17 mouse cellular contexts compared by ENCODE assay signal in the genomic region with DNA sequence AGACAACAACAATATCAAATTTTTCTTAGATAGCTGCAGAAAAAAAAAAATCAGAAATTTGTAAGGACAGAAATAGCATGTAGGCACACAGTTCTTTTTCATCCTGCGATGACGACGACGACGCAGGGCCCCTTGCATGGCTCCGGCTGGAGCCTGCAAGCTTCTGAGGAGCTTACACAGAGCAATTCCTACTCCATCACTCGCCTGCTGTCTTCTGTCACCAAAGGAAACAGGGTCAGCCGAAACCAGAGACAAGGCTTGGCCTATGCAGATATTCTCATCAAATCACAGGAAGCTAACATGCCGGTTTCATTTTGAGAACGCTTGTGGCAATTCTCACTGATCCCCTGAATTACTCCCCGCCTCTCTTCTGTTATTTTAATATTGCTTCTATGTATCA.
A peak's percentile ranks its signal among the peaks of the same experiment; 100 is the strongest.
DNase-seq lines count a peak whose midpoint lies in the region; ATAC-seq and TF ChIP-seq lines count a peak whose summit lies in the region.
"Had no signal": no experiment of that assay in that cellular context is flagged by ENCODE, and none has a peak within 500 bp of the region (broad histone marks: within the 10 kb centered on the region; RNA-seq: fewer than 3 reads in every experiment).

No protein-coding gene starts in this region.

- TF ChIP-seq POLR2A in heart, adult 2 months (IDR thresholded peaks at IDR 0.05; ENCODE audit: insufficient read depth, low read depth, low read length) = no peak
- TF ChIP-seq POLR2A in myocyte (IDR thresholded peaks at IDR 0.05; ENCODE audit: insufficient read length, low read depth) = no peak

- H3K4me2 ChIP-seq in kidney, embryonic 15.5 days = peak overlapping the region; percentile 6; the same call in 1 of the 2 replicates
- H3K4me2 ChIP-seq in midbrain, embryonic 13.5 days (replicated peaks) = no peak overlapping the region
- H3K4me2 ChIP-seq in midbrain, embryonic 16.5 days (ENCODE audit: low read length) = no peak overlapping the region
- H3K4me2 ChIP-seq in myocyte (ENCODE audit: low read depth) = peak overlapping the region; percentile 38
- H3K4me2 ChIP-seq: limb, embryonic 13.5 days; neural tube, embryonic 15.5 days had no signal

- H3K9ac ChIP-seq in heart, adult 2 months (ENCODE audit: low read depth, low read length) = no peak overlapping the region
- no peak overlapping the region for H3K9ac ChIP-seq in kidney, embryonic 15.5 days
- no peak overlapping the region for H3K9ac ChIP-seq in midbrain, embryonic 13.5 days (replicated peaks)
- H3K9ac ChIP-seq in midbrain, embryonic 16.5 days (ENCODE audit: low read depth, low read length) = no peak overlapping the region
- H3K9ac ChIP-seq: limb, embryonic 13.5 days; neural tube, embryonic 15.5 days had no signal

- H3K9me3 ChIP-seq in heart, embryonic 10.5 days = no peaks in the 10 kb centered on the region
- no peaks in the 10 kb centered on the region for H3K9me3 ChIP-seq in kidney, embryonic 15.5 days (replicated peaks)
- H3K9me3 ChIP-seq in midbrain, embryonic 13.5 days = no peaks in the 10 kb centered on the region
- H3K9me3 ChIP-seq in midbrain, embryonic 16.5 days (replicated peaks; ENCODE audit: control insufficient read depth, low read length, poor library complexity, severe bottlenecking) = no peaks in the 10 kb centered on the region
- H3K9me3 ChIP-seq: forebrain, embryonic 10.5 days; hindbrain, embryonic 10.5 days; limb, embryonic 13.5 days; neural tube, embryonic 15.5 days had no signal

- intact Hi-C loops in heart, adult 2 months (cut with DNase I) = no loop called here

- H3K27ac ChIP-seq in heart, adult 2 months = no peak overlapping the region
- H3K27ac ChIP-seq in heart, embryonic 10.5 days = no peak overlapping the region
- no peak overlapping the region for H3K27ac ChIP-seq in kidney, embryonic 15.5 days
- peak overlapping the region; percentile 11; the same call in 1 of the 2 replicates for H3K27ac ChIP-seq in midbrain, embryonic 13.5 days
- H3K27ac ChIP-seq in midbrain, embryonic 16.5 days (ENCODE audit: low read length) = no peak overlapping the region
- H3K27ac ChIP-seq: forebrain, embryonic 10.5 days; hindbrain, embryonic 10.5 days; limb, embryonic 13.5 days; neural tube, embryonic 15.5 days had no signal

- no peak for TF ChIP-seq CTCF in heart, adult 2 months (IDR thresholded peaks at IDR 0.05)

- TF ChIP-seq EP300 in heart, adult 2 months (IDR thresholded peaks at IDR 0.05; ENCODE audit: insufficient read depth, low read depth, low read length) = no peak

- no peak for DNase-seq in heart, adult 2 months
- no peak for DNase-seq in heart, embryonic 10.5 days (ENCODE audit: low spot score)
- DNase-seq in kidney, postnatal 25 days = no peak
- no peak for DNase-seq in adrenal gland, postnatal 10 days
- DNase-seq: gastrocnemius, postnatal 10 days; kidney, adult 11 months; thymus, postnatal 14 days had no signal

- no peaks in the 10 kb centered on the region for H3K36me3 ChIP-seq in heart, adult 2 months (ENCODE audit: control insufficient read depth, insufficient read depth, low read length)
- no peaks in the 10 kb centered on the region for H3K36me3 ChIP-seq in heart, embryonic 10.5 days
- H3K36me3 ChIP-seq in kidney, embryonic 15.5 days = no peaks in the 10 kb centered on the region
- H3K36me3 ChIP-seq in midbrain, embryonic 13.5 days = no peaks in the 10 kb centered on the region
- no peaks in the 10 kb centered on the region for H3K36me3 ChIP-seq in midbrain, embryonic 16.5 days (ENCODE audit: control insufficient read depth, insufficient read depth, low read length)
- no peaks in the 10 kb centered on the region for H3K36me3 ChIP-seq in myocyte (ENCODE audit: control insufficient read depth, insufficient read depth)
- H3K36me3 ChIP-seq: forebrain, embryonic 10.5 days; hindbrain, embryonic 10.5 days; limb, embryonic 13.5 days; neural tube, embryonic 15.5 days had no signal

- H3ac ChIP-seq in myocyte (ENCODE audit: control insufficient read depth, insufficient read length) = no peak overlapping the region

- no peaks in the 10 kb centered on the region for H3K79me2 ChIP-seq in heart, adult 2 months (replicated peaks; ENCODE audit: control insufficient read depth, insufficient read depth, low read length)
- H3K79me2 ChIP-seq in myocyte (ENCODE audit: control insufficient read depth, insufficient read depth) = no peaks in the 10 kb centered on the region

- ATAC-seq in kidney, embryonic 15.5 days (replicated peaks; ENCODE audit: low FRiP score) = no peak
- ATAC-seq in midbrain, embryonic 13.5 days = no peak
- no peak for ATAC-seq in midbrain, embryonic 16.5 days
- ATAC-seq: Patski had no signal

- H3K4me3 ChIP-seq in heart, adult 2 months = peak overlapping the region; percentile 20; the same call in 1 of the 2 replicates
- no peak overlapping the region for H3K4me3 ChIP-seq in heart, embryonic 10.5 days
- H3K4me3 ChIP-seq in kidney, embryonic 15.5 days (replicated peaks) = no peak overlapping the region
- H3K4me3 ChIP-seq in midbrain, embryonic 13.5 days (replicated peaks) = no peak overlapping the region
- no peak overlapping the region for H3K4me3 ChIP-seq in midbrain, embryonic 16.5 days (ENCODE audit: low read depth, low read length)
- H3K4me3 ChIP-seq in myocyte = no peak overlapping the region
- H3K4me3 ChIP-seq: forebrain, embryonic 10.5 days; hindbrain, embryonic 10.5 days; limb, embryonic 13.5 days; megakaryocyte, embryonic 14.5 days; neural tube, embryonic 15.5 days had no signal

- no peaks in the 10 kb centered on the region; the same call in none of the 2 replicates for H3K4me1 ChIP-seq in heart, adult 2 months (ENCODE audit: control insufficient read depth, insufficient read depth, low read length)
- H3K4me1 ChIP-seq in heart, embryonic 10.5 days = 0 out of 2 replicates have a peak, but pooled peaks cover 2% of the 10 kb centered on the region
- H3K4me1 ChIP-seq in kidney, embryonic 15.5 days = no peaks in the 10 kb centered on the region
- peaks cover 9% of the 10 kb centered on the region; the same call in 1 of the 2 replicates for H3K4me1 ChIP-seq in midbrain, embryonic 13.5 days (replicated peaks)
- H3K4me1 ChIP-seq in midbrain, embryonic 16.5 days (ENCODE audit: control insufficient read depth, insufficient read depth, low read length) = peaks cover 5% of the 10 kb centered on the region; the same call in 1 of the 2 replicates
- H3K4me1 ChIP-seq: forebrain, embryonic 10.5 days; hindbrain, embryonic 10.5 days; megakaryocyte, embryonic 14.5 days had no signal

- H3K27me3 ChIP-seq in heart, adult 2 months (ENCODE audit: control insufficient read depth, insufficient read depth, low read length) = no peaks in the 10 kb centered on the region
- no peaks in the 10 kb centered on the region for H3K27me3 ChIP-seq in heart, embryonic 10.5 days (ENCODE audit: insufficient read depth, poor library complexity, severe bottlenecking)
- H3K27me3 ChIP-seq in kidney, embryonic 15.5 days = no peaks in the 10 kb centered on the region
- no peaks in the 10 kb centered on the region for H3K27me3 ChIP-seq in midbrain, embryonic 13.5 days
- H3K27me3 ChIP-seq in midbrain, embryonic 16.5 days (ENCODE audit: control insufficient read depth, insufficient read depth, low read depth, low read length) = no peaks in the 10 kb centered on the region
- no peaks in the 10 kb centered on the region for H3K27me3 ChIP-seq in myocyte (ENCODE audit: control insufficient read depth, insufficient read depth, insufficient read length)
- H3K27me3 ChIP-seq: megakaryocyte, embryonic 14.5 days; neural tube, embryonic 15.5 days; Patski had no signal

- WGBS in heart, adult 2 months = 34% methylated on average over 11 of the region's 11 CpGs
- 52% methylated on average over 11 of the region's 11 CpGs for WGBS in heart, embryonic 10.5 days
- 55% methylated on average over 11 of the region's 11 CpGs for WGBS in kidney, embryonic 15.5 days
- WGBS in midbrain, embryonic 13.5 days = 87% methylated on average over 11 of the region's 11 CpGs
- WGBS in midbrain, embryonic 16.5 days = 83% methylated on average over 11 of the region's 11 CpGs

TF ChIP-seq in myocyte, 11 proteins besides CTCF, POLR2A, EP300 and RAD21:
- TF ChIP-seq MAX (IDR thresholded peaks at IDR 0.05; ENCODE audit: low read depth) (no peak), USF1 (IDR thresholded peaks at IDR 0.05; ENCODE audit: low read depth) (no peak), TCF12 (IDR thresholded peaks at IDR 0.05; ENCODE audit: insufficient read depth, poor library complexity, severe bottlenecking) (no peak), POLR2AphosphoS2 (IDR thresholded peaks at IDR 0.05; ENCODE audit: insufficient read length, low read depth) (no peak), CEBPB (IDR thresholded peaks at IDR 0.05; ENCODE audit: insufficient read depth, poor library complexity, severe bottlenecking) (no peak), TCF3 (IDR thresholded peaks at IDR 0.05; ENCODE audit: insufficient read length, low read depth) (no peak), MYOG (IDR thresholded peaks at IDR 0.05; ENCODE audit: control insufficient read depth in 1 of 3, insufficient read depth in 1 of 3, insufficient read length in 2 of 3, low read depth in 2 of 3) (no peak), REST (IDR thresholded peaks at IDR 0.05; ENCODE audit: insufficient read depth, insufficient read length) (no peak), SRF (IDR thresholded peaks at IDR 0.05; ENCODE audit: control insufficient read depth, insufficient read length, low read depth) (no peak), MYOD1 (IDR thresholded peaks at IDR 0.05; ENCODE audit: control insufficient read depth in 1 of 3, insufficient read length in 2 of 3, low read depth in 2 of 3) (no peak), E2F4 (IDR thresholded peaks at IDR 0.05; ENCODE audit: insufficient read depth) (no peak)

Comparison
In these comparisons a context has a peak if more than half of its experiments do, and no peak if none do; other contexts are left out.
1. H3K4me2 ChIP-seq: peak in kidney, embryonic 15.5 days (single experiment) and myocyte (single experiment); none in midbrain, embryonic 13.5 days (single experiment) and midbrain, embryonic 16.5 days (single experiment).